In the genomic region with DNA sequence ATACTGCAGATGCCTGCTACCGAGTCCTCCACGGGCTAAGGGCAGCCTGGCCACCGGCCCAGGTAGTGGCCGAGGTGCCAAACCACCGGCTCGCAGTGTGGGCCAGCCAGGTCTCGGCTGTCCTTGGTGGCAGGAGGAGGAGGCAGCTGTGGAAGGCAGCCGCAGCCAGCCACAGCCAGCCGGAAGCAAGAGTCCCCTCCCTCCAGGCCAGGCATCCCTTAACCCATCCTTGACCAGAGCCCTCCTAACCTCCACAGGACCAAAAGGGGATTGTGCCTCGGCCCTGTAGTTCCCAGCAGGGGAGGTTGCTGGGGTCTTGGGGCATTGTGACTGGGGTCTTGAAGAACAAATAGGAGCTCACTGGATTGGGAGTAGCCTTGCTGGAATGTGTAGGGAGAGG, we compare ENCODE assay signal across 8 mouse cellular contexts. TPM values are rescaled to one million over a fixed set of nuclear protein-coding genes. Genes with fewer than 3 reads are reported as not detected.
A peak's percentile ranks its signal among the peaks of the same experiment; 100 is the strongest.
DNase-seq lines count a peak whose midpoint lies in the region; ATAC-seq lines count a peak whose summit lies in the region.

No protein-coding gene starts in this region.

- peaks cover 8% of the 10 kb centered on the region for H3K36me3 ChIP-seq in forebrain, embryonic 16.5 days (ENCODE audit: control insufficient read depth, insufficient read depth)
- peaks cover 11% of the 10 kb centered on the region for H3K36me3 ChIP-seq in hindbrain, embryonic 15.5 days
- H3K36me3 ChIP-seq in liver, embryonic 13.5 days, result peaks cover 51% of the 10 kb centered on the region
- peaks cover 35% of the 10 kb centered on the region for H3K36me3 ChIP-seq in neural tube, embryonic 12.5 days

- DNase-seq in 3134 (ENCODE audit: extremely low read depth, insufficient read length, low spot score) (peak; percentile 96), ZHBTc4 (ENCODE audit: low read depth, low spot score) (peak; percentile 62)
- DNase-seq in liver, embryonic 13.5 days, result no peak
- DNase-seq in spleen, adult 18-20 months, result no peak

- H3K27me3 ChIP-seq in forebrain, embryonic 16.5 days (replicated peaks; ENCODE audit: control insufficient read depth, insufficient read depth, low read length), result peaks cover 8% of the 10 kb centered on the region
- H3K27me3 ChIP-seq in hindbrain, embryonic 15.5 days, result peaks cover 20% of the 10 kb centered on the region
- H3K27me3 ChIP-seq in liver, embryonic 13.5 days, result 0 out of 2 replicates have a peak, but pooled peaks cover 3% of the 10 kb centered on the region
- peaks cover 40% of the 10 kb centered on the region for H3K27me3 ChIP-seq in neural tube, embryonic 12.5 days (replicated peaks)

- 0 out of 2 replicates have a peak overlapping the region, but pooled peaks have one; percentile 19 for H3K4me2 ChIP-seq in forebrain, embryonic 16.5 days (ENCODE audit: low read length)
- peak overlapping the region; percentile 43 for H3K4me2 ChIP-seq in hindbrain, embryonic 15.5 days
- peak overlapping the region; percentile 42 for H3K4me2 ChIP-seq in liver, embryonic 13.5 days
- peak overlapping the region; percentile 48 for H3K4me2 ChIP-seq in neural tube, embryonic 12.5 days (replicated peaks)

- H3K9me3 ChIP-seq in forebrain, embryonic 16.5 days (ENCODE audit: control insufficient read depth, low read length), result no peaks in the 10 kb centered on the region
- no peaks in the 10 kb centered on the region for H3K9me3 ChIP-seq in hindbrain, embryonic 15.5 days
- H3K9me3 ChIP-seq in liver, embryonic 13.5 days (replicated peaks), result no peaks in the 10 kb centered on the region
- no peaks in the 10 kb centered on the region for H3K9me3 ChIP-seq in neural tube, embryonic 12.5 days

- no peak overlapping the region for H3K27ac ChIP-seq in forebrain, embryonic 16.5 days (ENCODE audit: low read length)
- no peak overlapping the region for H3K27ac ChIP-seq in hindbrain, embryonic 15.5 days (replicated peaks)
- H3K27ac ChIP-seq in liver, embryonic 13.5 days, result no peak overlapping the region
- no peak overlapping the region for H3K27ac ChIP-seq in neural tube, embryonic 12.5 days

- WGBS in forebrain, embryonic 16.5 days, result 8% methylated on average over 10 of the region's 10 CpGs
- WGBS in hindbrain, embryonic 15.5 days, result 3% methylated on average over 10 of the region's 10 CpGs
- WGBS in liver, embryonic 13.5 days (ENCODE audit: insufficient replicate concordance), result 37% methylated on average over 10 of the region's 10 CpGs
- 6% methylated on average over 10 of the region's 10 CpGs for WGBS in neural tube, embryonic 12.5 days

- peaks cover 48% of the 10 kb centered on the region for H3K4me1 ChIP-seq in forebrain, embryonic 16.5 days (replicated peaks; ENCODE audit: control insufficient read depth, insufficient read depth, low read length)
- peaks cover 55% of the 10 kb centered on the region for H3K4me1 ChIP-seq in hindbrain, embryonic 15.5 days (replicated peaks)
- peaks cover 88% of the 10 kb centered on the region for H3K4me1 ChIP-seq in liver, embryonic 13.5 days (replicated peaks)
- H3K4me1 ChIP-seq in neural tube, embryonic 12.5 days, result peaks cover 53% of the 10 kb centered on the region

- no peak for ATAC-seq in forebrain, embryonic 16.5 days
- no peak for ATAC-seq in hindbrain, embryonic 15.5 days (ENCODE audit: low FRiP score, low read depth)
- ATAC-seq in liver, embryonic 13.5 days (ENCODE audit: low read depth), result no peak
- no peak for ATAC-seq in neural tube, embryonic 12.5 days (ENCODE audit: low FRiP score, low read depth)
- no peak for ATAC-seq in megakaryocyte progenitor cell, adult 5-6 weeks (replicated peaks; ENCODE audit: poor library complexity)

- no peak overlapping the region for H3K4me3 ChIP-seq in forebrain, embryonic 16.5 days (replicated peaks; ENCODE audit: low read length)
- H3K4me3 ChIP-seq in hindbrain, embryonic 15.5 days, result peak overlapping the region; percentile 21
- 0 out of 2 replicates have a peak overlapping the region, but pooled peaks have one; percentile 3 for H3K4me3 ChIP-seq in liver, embryonic 13.5 days (replicated peaks)
- peak overlapping the region; percentile 15; the same call in 1 of the 2 replicates for H3K4me3 ChIP-seq in neural tube, embryonic 12.5 days

- H3K9ac ChIP-seq in forebrain, embryonic 16.5 days (replicated peaks; ENCODE audit: low read depth, low read length), result no peak overlapping the region
- peak overlapping the region; percentile 15; the same call in 1 of the 2 replicates for H3K9ac ChIP-seq in hindbrain, embryonic 15.5 days
- 0 out of 2 replicates have a peak overlapping the region, but pooled peaks have one; percentile 18 for H3K9ac ChIP-seq in liver, embryonic 13.5 days
- 0 out of 2 replicates have a peak overlapping the region, but pooled peaks have one; percentile 35 for H3K9ac ChIP-seq in neural tube, embryonic 12.5 days

RNA-seq across cellular contexts. Expression of gene Aes, which starts 4.9 kb away (rescaled TPM):
- polyA plus RNA-seq in forebrain, embryonic 16.5 days (2015; fragmentation: Nextera tagmentation; extraction: Ambion mirVana), result 632 and 683 TPM in 2 replicates
- polyA plus RNA-seq in hindbrain, embryonic 15.5 days (2015; fragmentation: Nextera tagmentation; extraction: Ambion mirVana), result 820 and 884 TPM in 2 replicates
- 201 and 215 TPM in 2 replicates for polyA plus RNA-seq in liver, embryonic 13.5 days (2015; fragmentation: Nextera tagmentation; extraction: Ambion mirVana)
- polyA plus RNA-seq in neural tube, embryonic 12.5 days (2016; fragmentation: Nextera tagmentation; extraction: Ambion mirVana), result 547 and 569 TPM in 2 replicates
- 197 and 225 TPM in 2 replicates for total RNA-seq in megakaryocyte progenitor cell, adult 5-6 weeks (2015)
- total RNA-seq in megakaryocyte progenitor cell, adult 5-6 weeks (2017), result 178 and 191 TPM in 2 replicates

RNA-seq across cellular contexts. Expression of gene Tle2, which starts 10.1 kb away (rescaled TPM):
- 27.1 and 32.6 TPM in 2 replicates for polyA plus RNA-seq in forebrain, embryonic 16.5 days (2015; fragmentation: Nextera tagmentation; extraction: Ambion mirVana)
- polyA plus RNA-seq in hindbrain, embryonic 15.5 days (2015; fragmentation: Nextera tagmentation; extraction: Ambion mirVana), result 46.6 and 46.9 TPM in 2 replicates
- polyA plus RNA-seq in liver, embryonic 13.5 days (2015; fragmentation: Nextera tagmentation; extraction: Ambion mirVana), result 2.3 and 2.7 TPM in 2 replicates
- 18.1 and 19.6 TPM in 2 replicates for polyA plus RNA-seq in neural tube, embryonic 12.5 days (2016; fragmentation: Nextera tagmentation; extraction: Ambion mirVana)
- total RNA-seq in megakaryocyte progenitor cell, adult 5-6 weeks (2015), result 0.95 and 1.5 TPM in 2 replicates
- total RNA-seq in megakaryocyte progenitor cell, adult 5-6 weeks (2017), result 0.08 and 3.5 TPM in 2 replicates

RNA-seq across cellular contexts. Expression of gene Gna11, which starts 19.2 kb away (rescaled TPM):
- 106 and 112 TPM in 2 replicates for polyA plus RNA-seq in forebrain, embryonic 16.5 days (2015; fragmentation: Nextera tagmentation; extraction: Ambion mirVana)
- 94.3 and 109 TPM in 2 replicates for polyA plus RNA-seq in hindbrain, embryonic 15.5 days (2015; fragmentation: Nextera tagmentation; extraction: Ambion mirVana)
- polyA plus RNA-seq in liver, embryonic 13.5 days (2015; fragmentation: Nextera tagmentation; extraction: Ambion mirVana), result 20.0 and 21.4 TPM in 2 replicates
- polyA plus RNA-seq in neural tube, embryonic 12.5 days (2016; fragmentation: Nextera tagmentation; extraction: Ambion mirVana), result 77.6 and 78.3 TPM in 2 replicates
- 5.4 and 6.0 TPM in 2 replicates for total RNA-seq in megakaryocyte progenitor cell, adult 5-6 weeks (2015)
- total RNA-seq in megakaryocyte progenitor cell, adult 5-6 weeks (2017), result 7.6 and 10.2 TPM in 2 replicates

RNA-seq across cellular contexts. Expression of gene Tle6, which starts 36.7 kb away (rescaled TPM):
- 3.5 and 3.7 TPM in 2 replicates for polyA plus RNA-seq in forebrain, embryonic 16.5 days (2015; fragmentation: Nextera tagmentation; extraction: Ambion mirVana)
- 8.7 and 9.8 TPM in 2 replicates for polyA plus RNA-seq in hindbrain, embryonic 15.5 days (2015; fragmentation: Nextera tagmentation; extraction: Ambion mirVana)
- 7.3 and 7.6 TPM in 2 replicates for polyA plus RNA-seq in liver, embryonic 13.5 days (2015; fragmentation: Nextera tagmentation; extraction: Ambion mirVana)
- 6.4 and 7.3 TPM in 2 replicates for polyA plus RNA-seq in neural tube, embryonic 12.5 days (2016; fragmentation: Nextera tagmentation; extraction: Ambion mirVana)
- 15.4 and 18.4 TPM in 2 replicates for total RNA-seq in megakaryocyte progenitor cell, adult 5-6 weeks (2015)
- total RNA-seq in megakaryocyte progenitor cell, adult 5-6 weeks (2017), result 3.5 and 13.3 TPM in 2 replicates

RNA-seq across cellular contexts. Expression of gene Gna15, which starts 40.2 kb away (rescaled TPM):
- polyA plus RNA-seq in forebrain, embryonic 16.5 days (2015; fragmentation: Nextera tagmentation; extraction: Ambion mirVana), result 0.42 and 0.76 TPM in 2 replicates
- polyA plus RNA-seq in hindbrain, embryonic 15.5 days (2015; fragmentation: Nextera tagmentation; extraction: Ambion mirVana), result 1.1 and 1.2 TPM in 2 replicates
- 7.2 and 7.5 TPM in 2 replicates for polyA plus RNA-seq in liver, embryonic 13.5 days (2015; fragmentation: Nextera tagmentation; extraction: Ambion mirVana)
- polyA plus RNA-seq in neural tube, embryonic 12.5 days (2016; fragmentation: Nextera tagmentation; extraction: Ambion mirVana), result 0.81 and 1.2 TPM in 2 replicates
- total RNA-seq in megakaryocyte progenitor cell, adult 5-6 weeks (2015), result 29.4 and 31.9 TPM in 2 replicates
- 28.7 and 28.9 TPM in 2 replicates for total RNA-seq in megakaryocyte progenitor cell, adult 5-6 weeks (2017)

Comparison
In these comparisons a context has a peak if more than half of its experiments do, and no peak if none do; other contexts are left out.
1. DNase-seq: peak in 3134 (single experiment) and ZHBTc4 (single experiment); none in liver, embryonic 13.5 days (single experiment) and spleen, adult 18-20 months (0 of 2).
2. Peak in every context shown above with its lines, with median percentiles within 50 percentile points of each other: H3K4me2 ChIP-seq.